Mouse (Mus musculus): Measurements from ENCODE around the gene Ech1. TPM values are rescaled to one million over a fixed set of nuclear protein-coding genes. Genes with fewer than 3 reads are reported as not detected.

Ech1 gene
- polyA plus RNA-seq, 1 experiment from 2014 or later, result 84.2 TPM

- 42% methylated on average over 12 of the region's 12 CpGs for WGBS
- Histone ChIP-seq H3K27me3 (ENCODE audit: control insufficient read depth, insufficient read depth, low read length) (no peaks in the 10 kb centered on the region), H3K36me3 (ENCODE audit: control insufficient read depth, insufficient read depth, low read length) (peaks cover 40% of the 10 kb centered on the region), H3K9me3 (ENCODE audit: control insufficient read depth, low read length) (no peaks in the 10 kb centered on the region), H3K4me1 (replicated peaks; ENCODE audit: control insufficient read depth, insufficient read depth, low read length) (peaks cover 21% of the 10 kb centered on the region), H3K4me3 (ENCODE audit: low read depth, low read length) (no peak overlapping the region), H3K9ac (ENCODE audit: low read depth, low read length) (no peak overlapping the region), H3K4me2 (replicated peaks; ENCODE audit: low read depth, low read length) (no peak overlapping the region), H3K27ac (ENCODE audit: low read depth, low read length) (peak overlapping the region; percentile 66)
- peak; percentile 76 for ATAC-seq (ENCODE audit: low FRiP score)
- DNase-seq (ENCODE audit: low spot score), result peak; percentile 72
These were observed 4.4 kb upstream of the Ech1 start for GRCm38 (mm10) chr7:28820358-28821260.

GRCm38 (mm10) chr7:28821261-28821831 lies 3.7 kb upstream of the Ech1 start:
- H3K36me3 ChIP-seq (ENCODE audit: control insufficient read depth, insufficient read depth, low read length), result peaks cover 35% of the 10 kb centered on the region
- H3K9me3 ChIP-seq (ENCODE audit: control insufficient read depth, low read length), result no peaks in the 10 kb centered on the region
- no peak overlapping the region for H3K4me2 ChIP-seq (replicated peaks; ENCODE audit: low read depth, low read length)
- ATAC-seq (ENCODE audit: low FRiP score), result no peak
- H3K4me3 ChIP-seq (ENCODE audit: low read depth, low read length), result no peak overlapping the region
- H3K27ac ChIP-seq (ENCODE audit: low read depth, low read length), result peak overlapping the region; percentile 66
- no peak overlapping the region for H3K9ac ChIP-seq (ENCODE audit: low read depth, low read length)
- WGBS, result 71% methylated on average over 10 of the region's 10 CpGs
- peaks cover 18% of the 10 kb centered on the region for H3K4me1 ChIP-seq (replicated peaks; ENCODE audit: control insufficient read depth, insufficient read depth, low read length)
- H3K27me3 ChIP-seq (ENCODE audit: control insufficient read depth, insufficient read depth, low read length), result no peaks in the 10 kb centered on the region
- DNase-seq (ENCODE audit: low spot score), result no peak

GRCm38 (mm10) chr7:28822556-28822955 lies 2.5 kb upstream of the Ech1 start:
- DNase-seq (ENCODE audit: low spot score) (no peak), ATAC-seq (ENCODE audit: low FRiP score) (no peak)
- no peak overlapping the region for H3K4me2 ChIP-seq (replicated peaks; ENCODE audit: low read depth, low read length)
- 0 out of 2 replicates have a peak overlapping the region, but pooled peaks have one; percentile 6 for H3K27ac ChIP-seq (ENCODE audit: low read depth, low read length)
- no peaks in the 10 kb centered on the region for H3K9me3 ChIP-seq (ENCODE audit: control insufficient read depth, low read length)
- H3K27me3 ChIP-seq (ENCODE audit: control insufficient read depth, insufficient read depth, low read length), result no peaks in the 10 kb centered on the region
- no peak overlapping the region for H3K4me3 ChIP-seq (ENCODE audit: low read depth, low read length)
- WGBS, result 68% methylated on average over 1 of the region's 1 CpGs
- H3K9ac ChIP-seq (ENCODE audit: low read depth, low read length), result no peak overlapping the region
- H3K4me1 ChIP-seq (replicated peaks; ENCODE audit: control insufficient read depth, insufficient read depth, low read length), result peaks cover 16% of the 10 kb centered on the region
- H3K36me3 ChIP-seq (ENCODE audit: control insufficient read depth, insufficient read depth, low read length), result peaks cover 27% of the 10 kb centered on the region

GRCm38 (mm10) chr7:28822993-28823903 lies 1.8 kb upstream of the Ech1 start:
- peak overlapping the region; percentile 6; the same call in 1 of the 2 replicates for H3K27ac ChIP-seq (ENCODE audit: low read depth, low read length)
- ATAC-seq (ENCODE audit: low FRiP score) (no peak), DNase-seq (ENCODE audit: low spot score) (no peak)
- no peaks in the 10 kb centered on the region for H3K27me3 ChIP-seq (ENCODE audit: control insufficient read depth, insufficient read depth, low read length)
- peaks cover 24% of the 10 kb centered on the region for H3K36me3 ChIP-seq (ENCODE audit: control insufficient read depth, insufficient read depth, low read length)
- H3K9ac ChIP-seq (ENCODE audit: low read depth, low read length), result no peak overlapping the region
- H3K4me1 ChIP-seq (replicated peaks; ENCODE audit: control insufficient read depth, insufficient read depth, low read length), result peaks cover 15% of the 10 kb centered on the region
- H3K9me3 ChIP-seq (ENCODE audit: control insufficient read depth, low read length), result no peaks in the 10 kb centered on the region
- no peak overlapping the region for H3K4me2 ChIP-seq (replicated peaks; ENCODE audit: low read depth, low read length)
- H3K4me3 ChIP-seq (ENCODE audit: low read depth, low read length), result no peak overlapping the region
- WGBS, result 58% methylated on average over 10 of the region's 10 CpGs

GRCm38 (mm10) chr7:28823932-28824331 lies 1.1 kb upstream of the Ech1 start:
- no peaks in the 10 kb centered on the region for H3K27me3 ChIP-seq (ENCODE audit: control insufficient read depth, insufficient read depth, low read length)
- ATAC-seq (ENCODE audit: low FRiP score), result no peak
- H3K4me1 ChIP-seq (replicated peaks; ENCODE audit: control insufficient read depth, insufficient read depth, low read length), result peaks cover 9% of the 10 kb centered on the region; the same call in 1 of the 2 replicates
- 69% methylated on average over 2 of the region's 2 CpGs for WGBS
- H3K9ac ChIP-seq (ENCODE audit: low read depth, low read length), result no peak overlapping the region
- H3K36me3 ChIP-seq (ENCODE audit: control insufficient read depth, insufficient read depth, low read length), result peaks cover 20% of the 10 kb centered on the region
- H3K27ac ChIP-seq (ENCODE audit: low read depth, low read length), result peak overlapping the region; percentile 32; the same call in 1 of the 2 replicates
- no peak overlapping the region for H3K4me2 ChIP-seq (replicated peaks; ENCODE audit: low read depth, low read length)
- H3K9me3 ChIP-seq (ENCODE audit: control insufficient read depth, low read length), result no peaks in the 10 kb centered on the region
- H3K4me3 ChIP-seq (ENCODE audit: low read depth, low read length), result no peak overlapping the region
- no peak for DNase-seq (ENCODE audit: low spot score)

- H3K4me2 ChIP-seq (replicated peaks; ENCODE audit: low read depth, low read length), result peak overlapping the region; percentile 39
- no peak for DNase-seq (ENCODE audit: low spot score)
- peak overlapping the region; percentile 62 for H3K9ac ChIP-seq (ENCODE audit: low read depth, low read length)
- ATAC-seq (ENCODE audit: low FRiP score), result no peak
- H3K4me1 ChIP-seq (replicated peaks; ENCODE audit: control insufficient read depth, insufficient read depth, low read length), result no peaks in the 10 kb centered on the region
- H3K27ac ChIP-seq (ENCODE audit: low read depth, low read length), result 0 out of 2 replicates have a peak overlapping the region, but pooled peaks have one; percentile 4
- H3K36me3 ChIP-seq (ENCODE audit: control insufficient read depth, insufficient read depth, low read length), result peaks cover 13% of the 10 kb centered on the region
- peak overlapping the region; percentile 40 for H3K4me3 ChIP-seq (ENCODE audit: low read depth, low read length)
- WGBS, result 69% methylated on average over 11 of the region's 11 CpGs
- H3K9me3 ChIP-seq (ENCODE audit: control insufficient read depth, low read length), result no peaks in the 10 kb centered on the region
- no peaks in the 10 kb centered on the region for H3K27me3 ChIP-seq (ENCODE audit: control insufficient read depth, insufficient read depth, low read length)
These were observed 827 bp downstream of the Ech1 start for GRCm38 (mm10) chr7:28825686-28826401.

- Histone ChIP-seq H3K27ac (ENCODE audit: low read depth, low read length) (no peak overlapping the region), H3K4me2 (replicated peaks; ENCODE audit: low read depth, low read length) (no peak overlapping the region; the same call in 1 of the 2 replicates), H3K36me3 (ENCODE audit: control insufficient read depth, insufficient read depth, low read length) (peaks cover 8% of the 10 kb centered on the region), H3K9me3 (ENCODE audit: control insufficient read depth, low read length) (no peaks in the 10 kb centered on the region), H3K4me3 (ENCODE audit: low read depth, low read length) (no peak overlapping the region), H3K4me1 (replicated peaks; ENCODE audit: control insufficient read depth, insufficient read depth, low read length) (no peaks in the 10 kb centered on the region), H3K9ac (ENCODE audit: low read depth, low read length) (no peak overlapping the region), H3K27me3 (ENCODE audit: control insufficient read depth, insufficient read depth, low read length) (no peaks in the 10 kb centered on the region)
- DNase-seq (ENCODE audit: low spot score), result no peak
- no peak for ATAC-seq (ENCODE audit: low FRiP score)
- WGBS, result 94% methylated on average over 7 of the region's 7 CpGs
These were observed 1.4 kb downstream of the Ech1 start for GRCm38 (mm10) chr7:28826402-28826772.

GRCm38 (mm10) chr7:28827338-28827737 lies 2.3 kb downstream of the Ech1 start:
- DNase-seq (ENCODE audit: low spot score) (no peak), ATAC-seq (ENCODE audit: low FRiP score) (no peak)
- no peak overlapping the region for H3K4me2 ChIP-seq (replicated peaks; ENCODE audit: low read depth, low read length)
- no peaks in the 10 kb centered on the region for H3K9me3 ChIP-seq (ENCODE audit: control insufficient read depth, low read length)
- H3K9ac ChIP-seq (ENCODE audit: low read depth, low read length), result no peak overlapping the region
- H3K27ac ChIP-seq (ENCODE audit: low read depth, low read length), result no peak overlapping the region
- H3K4me3 ChIP-seq (ENCODE audit: low read depth, low read length), result no peak overlapping the region
- no peaks in the 10 kb centered on the region for H3K4me1 ChIP-seq (replicated peaks; ENCODE audit: control insufficient read depth, insufficient read depth, low read length)
- H3K36me3 ChIP-seq (ENCODE audit: control insufficient read depth, insufficient read depth, low read length), result peaks cover 3% of the 10 kb centered on the region; the same call in 1 of the 2 replicates
- WGBS, result 79% methylated on average over 3 of the region's 3 CpGs
- no peaks in the 10 kb centered on the region for H3K27me3 ChIP-seq (ENCODE audit: control insufficient read depth, insufficient read depth, low read length)

All from hindbrain, embryonic 11.5 days (tissue).